Mouse (Mus musculus): ENCODE results near the gene Xylt1.

The Xylt1 gene

DNA sequence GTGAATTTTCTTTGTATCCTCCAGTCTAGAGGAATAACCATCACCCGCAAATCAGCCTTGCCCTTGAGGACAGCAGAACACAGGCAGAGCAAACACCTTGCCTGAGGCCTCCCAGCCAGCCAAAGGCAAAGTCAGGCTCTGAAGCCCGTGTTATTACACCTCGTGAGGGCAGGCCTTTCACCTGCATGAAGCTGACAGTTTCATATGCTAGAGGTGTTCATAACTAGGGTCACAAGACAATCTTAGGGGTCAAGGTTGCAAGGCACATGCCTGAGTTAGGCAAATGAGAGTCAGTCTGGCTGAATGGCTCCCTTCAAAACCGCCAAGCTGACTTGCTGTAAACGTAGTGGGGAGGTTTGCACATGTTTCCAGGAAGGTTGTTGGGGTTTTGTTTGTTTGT lies 186.5 kb downstream of the Xylt1 start:
- peak in 1 of 2 experiments; percentile 26 for DNase-seq

DNA sequence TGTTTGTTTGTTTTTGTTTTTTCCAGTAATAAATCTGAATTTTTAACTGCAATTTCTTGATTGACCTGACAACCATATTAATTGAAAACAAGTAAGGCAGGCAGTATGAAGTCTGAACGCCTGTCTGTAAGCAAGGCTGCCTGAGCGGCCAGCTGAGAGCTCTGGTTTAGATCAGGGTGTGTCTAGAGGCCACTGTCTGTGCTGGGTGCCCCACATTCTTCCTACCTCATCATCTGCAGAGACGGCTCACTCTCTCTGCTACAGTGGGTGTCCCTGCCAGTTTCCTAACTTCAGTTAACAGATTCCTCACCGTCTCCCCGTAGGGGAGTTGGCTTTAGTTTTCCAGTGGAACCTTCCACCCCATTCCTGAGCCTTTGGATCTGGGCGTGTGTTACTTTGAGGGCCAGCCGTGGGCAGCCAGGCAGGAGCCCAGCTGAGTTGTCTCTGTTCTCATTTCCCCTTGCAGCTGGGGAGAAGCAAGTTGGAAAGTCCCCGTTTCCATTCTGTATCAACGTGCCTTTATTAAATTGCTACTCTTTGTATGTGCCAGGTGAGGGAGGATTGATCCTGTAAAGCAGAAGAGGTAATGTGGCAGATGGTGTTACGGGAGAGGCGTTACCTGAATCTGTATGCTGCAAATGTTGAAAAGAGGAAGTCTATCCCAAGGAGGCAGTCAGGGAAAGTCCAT lies 187.0 kb downstream of the Xylt1 start:
- DNase-seq, result peak in 1 of 2 experiments; percentile 36

DNA sequence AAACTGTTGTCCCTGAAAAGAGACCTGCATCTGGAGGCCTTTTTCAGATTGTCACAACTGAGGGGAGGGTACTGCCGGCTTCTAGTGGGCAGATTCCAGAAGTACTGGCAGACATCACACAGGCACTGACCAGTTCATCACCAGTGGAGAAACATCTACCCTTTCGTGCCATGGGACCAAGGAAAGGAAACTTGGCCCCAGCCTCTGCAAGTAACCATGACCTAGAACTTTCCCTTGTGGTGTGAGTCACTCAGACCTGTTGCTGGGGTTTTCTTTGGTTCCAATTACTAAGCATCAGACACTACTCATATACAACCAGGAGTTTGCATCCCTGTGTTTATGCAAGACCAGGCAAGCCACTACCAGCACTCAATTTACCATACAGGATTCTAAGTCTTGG lies 190.4 kb downstream of the Xylt1 start:
- peak in 1 of 2 experiments; percentile 13 for DNase-seq

DNA sequence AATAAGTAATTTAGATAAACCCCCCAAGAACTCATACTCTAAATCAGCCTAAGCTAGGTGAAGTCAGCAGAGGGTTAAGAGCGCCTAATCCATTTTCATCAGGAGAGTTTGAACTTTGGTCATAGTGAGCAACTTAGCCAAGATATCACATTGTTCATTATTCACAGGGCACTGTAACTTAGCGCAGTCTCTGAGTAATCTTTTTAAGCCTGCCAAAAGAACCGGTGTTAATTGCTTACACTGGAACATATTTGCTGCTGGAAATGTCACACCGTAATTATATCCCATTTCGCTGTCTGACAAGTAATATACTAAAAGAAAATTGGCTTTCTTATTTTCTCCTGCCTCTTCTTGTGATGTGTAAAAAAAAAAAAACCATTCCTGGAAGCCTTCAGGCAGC lies 190.9 kb downstream of the Xylt1 start:
- DNase-seq, result no peak

DNA sequence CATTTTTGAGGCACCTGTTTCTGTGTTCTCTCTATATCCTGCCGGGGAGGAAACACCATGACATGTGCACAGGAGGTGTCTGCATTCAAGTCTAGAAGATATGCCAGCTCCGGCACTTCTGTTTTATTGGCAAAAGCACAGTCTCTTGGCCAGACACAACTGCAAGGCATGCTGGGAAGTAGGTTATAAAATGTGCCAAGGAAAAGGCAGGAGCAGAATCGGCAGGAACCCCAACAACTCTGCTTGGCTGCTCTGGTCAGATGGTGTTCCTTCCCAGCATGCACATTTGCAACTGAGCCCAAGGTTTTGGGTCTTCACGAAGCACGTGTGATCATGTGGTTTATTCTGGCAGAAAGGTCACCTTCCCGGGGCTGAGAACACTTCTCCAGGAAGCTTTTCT lies 192.4 kb downstream of the Xylt1 start:
- DNase-seq, result peak; percentile 20 to 53

DNA sequence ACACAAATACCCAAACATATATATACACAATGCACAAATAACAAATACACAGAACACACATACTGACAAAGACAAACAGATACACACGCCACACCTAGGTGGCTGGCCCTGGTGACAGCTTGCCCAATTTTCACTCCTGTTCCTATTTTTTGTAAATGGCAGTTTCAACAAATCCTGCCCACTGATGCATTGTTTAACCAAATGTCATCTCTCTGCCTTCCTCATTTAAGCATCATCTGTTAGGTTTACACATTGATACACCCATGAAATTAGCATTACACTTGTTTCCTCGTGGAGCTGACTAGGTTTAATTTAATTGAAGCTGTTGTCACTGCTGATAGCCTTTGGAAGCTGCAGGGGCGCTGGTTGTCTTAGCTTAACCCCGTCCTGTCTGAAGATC lies 194.6 kb downstream of the Xylt1 start:
- no peak for DNase-seq

DNA sequence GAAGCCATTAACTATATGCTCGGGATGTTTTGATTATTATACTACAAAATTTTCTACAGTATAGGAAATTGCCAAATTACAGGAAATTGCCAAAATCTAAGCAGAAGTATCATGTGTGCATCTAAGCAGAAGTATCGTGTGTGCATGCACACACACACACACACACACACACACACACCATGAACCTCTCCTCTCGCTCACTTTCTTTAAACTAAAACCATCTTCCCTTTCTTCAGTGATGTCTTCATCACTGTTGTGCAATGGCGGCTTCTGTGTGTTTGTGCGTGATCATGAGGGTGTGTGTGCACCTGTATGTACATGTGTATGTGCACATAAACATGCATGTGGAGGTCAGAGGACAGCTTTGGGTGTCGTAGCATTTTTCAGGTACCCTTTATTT lies 196.3 kb downstream of the Xylt1 start:
- no peak for DNase-seq

DNA sequence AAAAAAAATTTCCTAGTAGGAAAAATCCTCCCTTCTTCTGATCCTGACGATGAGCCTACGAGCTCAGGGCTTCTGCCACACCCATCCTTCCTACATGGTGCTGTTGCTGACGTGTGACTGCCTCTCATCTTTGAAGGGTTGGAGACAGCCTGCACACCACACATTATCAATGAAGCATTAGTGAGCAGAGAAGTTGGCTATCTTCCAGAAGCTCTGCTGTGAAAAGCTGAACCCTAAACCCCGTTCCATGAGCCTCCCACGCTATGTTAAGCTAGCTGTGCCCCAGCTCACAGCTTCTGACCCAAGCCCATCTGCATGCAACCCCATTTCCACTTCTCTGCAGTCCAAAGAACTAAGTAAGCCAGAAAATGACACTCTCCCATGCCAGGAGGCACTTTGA lies 204.4 kb downstream of the Xylt1 start:
- no peak for DNase-seq

DNA sequence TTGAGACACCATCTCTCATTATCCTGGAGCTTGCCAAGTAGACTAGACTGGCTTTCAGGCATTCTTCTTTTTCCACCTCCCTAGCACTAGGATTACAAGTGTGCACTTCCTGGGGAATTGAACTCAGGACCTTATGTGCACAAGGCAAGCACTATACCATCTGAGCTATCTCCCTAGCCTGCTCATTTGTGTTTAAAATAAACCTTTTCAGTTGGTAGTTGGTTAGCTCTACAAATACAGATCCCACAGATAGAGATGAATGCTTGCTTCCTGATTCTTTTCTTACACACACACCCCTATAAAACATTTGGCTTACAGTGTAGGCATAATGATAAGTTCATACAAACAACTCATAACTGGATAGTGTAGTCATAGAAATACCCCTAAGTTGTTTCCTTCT lies 206.0 kb downstream of the Xylt1 start:
- no peak for DNase-seq

DNA sequence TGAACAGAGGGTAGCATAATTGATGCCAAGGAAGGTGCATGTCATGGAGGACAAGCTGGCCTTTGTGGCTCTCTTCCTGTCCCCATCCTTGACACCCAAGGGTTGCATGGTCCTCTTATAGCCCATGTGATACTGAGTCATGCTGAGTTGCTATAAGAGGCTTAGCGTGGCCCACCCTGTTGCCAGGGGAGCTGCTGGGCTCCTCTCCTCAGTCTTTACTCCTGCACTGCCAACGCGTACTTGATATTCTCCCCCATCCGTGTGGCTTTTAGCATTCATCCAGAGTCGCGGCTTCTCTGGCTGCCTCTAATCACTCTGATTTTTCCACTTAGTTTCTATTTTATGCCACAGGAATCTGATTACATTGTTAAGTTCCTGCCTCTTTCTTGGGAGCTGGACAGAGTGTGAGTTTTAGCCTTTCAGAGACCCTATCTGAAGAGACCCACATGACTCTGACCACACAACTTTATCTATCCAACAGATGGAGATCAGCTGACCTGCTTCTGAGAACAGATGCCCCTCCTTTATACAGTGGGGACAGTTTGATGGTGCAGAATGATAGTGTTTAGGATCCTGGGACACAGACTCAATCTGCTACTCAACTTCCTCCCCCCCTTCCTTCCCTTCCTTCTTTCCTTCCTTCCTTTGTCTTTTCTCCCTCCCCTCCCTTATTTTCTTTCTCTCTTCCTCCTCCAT lies 206.6 kb downstream of the Xylt1 start:
- DNase-seq, result no peak

DNA sequence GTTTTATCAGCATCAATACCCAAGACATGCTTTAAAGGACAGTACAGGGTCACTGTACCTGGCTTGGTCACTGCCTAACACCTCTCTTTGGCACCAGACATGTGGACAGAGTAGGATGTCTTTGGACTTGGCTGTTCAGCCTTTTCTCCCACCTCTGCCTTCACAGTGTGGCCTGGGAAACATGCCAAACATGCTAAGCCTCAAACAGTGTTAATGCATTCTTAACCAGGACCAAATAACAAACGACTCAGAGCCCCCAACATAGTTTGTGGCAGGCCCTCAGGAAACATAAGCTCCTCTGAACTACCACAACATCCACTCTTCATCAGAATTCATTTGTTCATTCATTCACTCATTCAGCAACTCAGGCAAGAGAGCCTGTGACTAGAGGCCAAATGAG lies 207.6 kb downstream of the Xylt1 start:
- peak in 1 of 2 experiments; percentile 48 for DNase-seq

DNA sequence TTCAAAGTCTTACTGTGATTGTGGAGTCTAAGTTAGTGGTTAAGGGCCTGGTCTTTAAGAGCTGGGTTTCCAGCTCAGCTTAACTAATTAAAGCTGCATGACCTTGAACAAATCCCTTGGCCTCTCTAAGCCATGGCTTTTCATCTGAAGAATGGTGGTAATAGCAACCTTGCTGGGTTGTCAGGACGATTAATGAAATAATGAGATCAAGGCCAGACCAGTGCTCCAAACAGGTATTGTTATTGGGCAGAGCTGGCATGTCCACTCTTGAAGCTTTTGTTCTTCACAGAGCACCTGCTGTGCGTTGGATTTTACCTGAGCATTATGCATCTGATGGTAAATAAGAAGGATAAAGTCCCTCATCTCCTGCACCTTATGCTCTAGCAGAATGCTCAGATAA lies 208.6 kb downstream of the Xylt1 start:
- no peak for DNase-seq

DNA sequence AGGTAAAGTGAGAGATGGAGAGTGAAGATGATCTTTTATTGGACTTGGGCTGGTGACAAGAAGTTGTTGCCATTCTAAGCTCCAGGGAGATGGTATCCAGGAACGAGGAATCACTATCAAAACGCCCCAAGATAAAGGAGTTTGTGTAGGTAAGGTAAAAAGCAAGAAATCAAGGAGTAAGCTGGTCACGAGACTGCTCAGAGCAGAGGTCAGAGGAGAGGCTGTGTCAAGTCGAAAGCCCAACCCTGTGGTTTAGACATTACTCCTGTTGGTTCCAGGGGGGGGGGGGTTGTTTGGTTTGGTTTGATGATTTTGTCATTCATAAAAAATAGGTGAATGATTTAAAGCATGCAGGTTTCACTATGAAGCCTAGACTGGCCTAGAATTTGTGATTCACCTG lies 209.0 kb downstream of the Xylt1 start:
- DNase-seq, result peak in 1 of 2 experiments; percentile 53

DNA sequence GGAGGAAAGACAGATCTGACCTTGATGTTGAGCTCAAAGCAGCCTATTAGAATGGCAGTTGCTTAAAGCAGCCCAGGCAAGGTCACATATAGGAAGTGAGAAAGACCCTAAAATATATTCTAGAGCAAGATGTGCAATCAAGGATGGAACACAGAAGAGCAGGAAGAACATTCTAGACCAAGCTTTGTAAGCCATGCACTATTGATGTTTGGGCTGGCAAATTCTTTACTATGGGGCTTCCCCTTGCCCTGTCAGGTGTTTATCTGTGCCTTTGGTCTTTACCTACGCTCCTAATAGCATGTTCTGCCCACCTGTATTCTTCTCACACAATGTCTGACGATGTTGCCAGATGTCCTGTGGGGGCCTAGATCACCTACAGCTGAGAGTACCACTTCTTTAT lies 213.4 kb downstream of the Xylt1 start:
- DNase-seq, result no peak

DNA sequence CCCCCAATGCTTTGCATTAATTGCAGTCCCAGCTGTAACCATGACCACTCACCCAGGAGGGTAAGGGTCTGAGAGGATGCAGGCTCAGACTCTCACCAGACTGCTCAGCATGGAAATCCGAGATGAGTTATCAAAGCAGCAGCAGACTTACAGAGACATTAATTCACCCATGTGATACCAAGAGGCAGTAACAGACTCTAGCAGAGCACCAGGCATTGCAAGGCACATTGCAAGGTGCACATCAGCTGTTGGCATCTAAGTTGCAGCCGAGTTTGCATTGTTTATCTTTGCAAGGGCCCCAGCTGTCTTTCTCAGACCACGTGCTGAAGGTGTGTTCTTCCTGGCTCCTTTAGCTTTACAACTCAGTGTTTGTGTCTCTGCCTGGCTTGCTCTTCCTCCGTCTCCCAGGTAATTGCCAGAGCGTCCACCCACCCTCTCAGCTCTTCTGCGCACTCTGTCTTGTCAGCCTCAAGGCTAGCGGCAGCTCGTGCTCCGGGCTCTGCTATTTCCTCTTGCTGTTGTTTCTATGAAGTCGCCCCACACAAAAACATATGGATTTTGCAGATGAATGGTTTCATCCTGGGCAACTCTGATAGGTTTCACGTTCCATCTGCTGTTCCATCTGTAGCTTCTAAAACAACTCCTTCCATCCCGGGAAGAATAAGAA lies 214.4 kb downstream of the Xylt1 start:
- DNase-seq, result no peak

DNA sequence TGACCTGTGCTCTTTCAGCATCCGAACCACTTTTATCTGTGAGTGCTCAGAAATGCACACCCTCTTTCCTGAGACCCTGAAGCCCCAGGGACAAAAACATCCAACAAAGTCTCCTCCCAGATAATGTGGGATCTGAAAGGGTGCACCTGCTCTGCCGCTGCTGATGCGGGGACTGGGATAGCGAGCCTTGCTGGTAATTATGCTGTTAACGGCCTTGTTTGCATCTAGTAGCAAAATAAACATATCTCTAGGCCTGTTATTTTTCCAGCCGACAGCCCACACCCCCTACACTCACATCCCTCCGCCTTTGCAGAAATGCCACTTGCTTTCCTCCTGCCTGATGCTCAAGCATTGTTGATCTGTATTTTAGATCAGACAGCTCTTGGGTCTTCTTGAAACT lies 219.7 kb downstream of the Xylt1 start:
- no peak for DNase-seq

DNA sequence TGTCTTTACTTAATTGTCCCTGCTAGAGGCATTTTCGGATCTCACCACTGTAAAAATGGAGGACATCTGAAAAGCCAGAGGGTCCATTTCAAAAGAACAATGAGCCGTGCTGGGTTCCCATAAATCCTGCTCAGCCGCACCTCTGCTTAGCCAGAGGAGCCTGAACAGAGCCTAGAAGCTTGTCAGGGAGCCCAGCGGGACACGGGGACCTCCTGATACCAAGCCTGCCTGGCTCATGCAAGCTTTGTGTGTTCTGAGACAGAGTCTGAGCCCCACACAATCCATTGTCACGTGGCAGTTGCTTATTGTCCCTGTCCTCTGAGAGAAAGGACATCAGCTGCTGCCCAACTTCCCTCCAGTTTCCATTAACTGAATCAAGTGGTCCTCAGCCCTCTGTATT lies 229.7 kb downstream of the Xylt1 start:
- no peak for DNase-seq

DNA sequence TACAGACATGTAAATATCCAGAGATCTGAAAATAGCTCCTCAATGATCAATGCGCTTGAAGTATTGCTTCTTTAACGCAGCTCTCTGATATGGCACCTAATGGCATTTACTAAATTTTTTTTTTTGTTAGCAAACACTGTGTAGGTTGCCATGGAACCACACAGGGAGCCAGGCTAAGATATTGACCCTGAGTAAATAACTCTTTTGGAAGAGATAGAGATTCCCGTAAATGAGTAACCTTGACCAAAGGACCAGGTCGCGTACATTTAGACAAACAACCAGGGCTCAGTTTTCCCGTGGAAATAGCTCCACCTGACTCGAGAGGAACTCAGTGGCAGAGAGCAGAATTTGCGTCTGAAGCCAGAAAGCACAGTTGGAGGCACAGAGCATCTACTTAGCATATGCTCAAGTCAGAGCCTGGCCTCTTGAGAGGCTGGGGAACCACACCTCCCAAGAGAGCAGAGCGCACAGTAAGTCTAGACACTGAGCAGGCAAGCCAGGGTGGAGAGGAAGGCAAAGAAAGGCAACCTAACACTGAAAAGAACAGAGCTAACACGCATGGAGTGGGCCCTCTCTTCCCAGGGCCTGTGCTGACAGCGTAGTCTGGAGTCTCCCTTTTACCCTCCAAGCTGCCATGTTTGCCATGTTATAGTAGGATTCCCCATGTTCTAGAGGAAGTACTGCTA lies 232.2 kb downstream of the Xylt1 start:
- DNase-seq, result no peak

DNA sequence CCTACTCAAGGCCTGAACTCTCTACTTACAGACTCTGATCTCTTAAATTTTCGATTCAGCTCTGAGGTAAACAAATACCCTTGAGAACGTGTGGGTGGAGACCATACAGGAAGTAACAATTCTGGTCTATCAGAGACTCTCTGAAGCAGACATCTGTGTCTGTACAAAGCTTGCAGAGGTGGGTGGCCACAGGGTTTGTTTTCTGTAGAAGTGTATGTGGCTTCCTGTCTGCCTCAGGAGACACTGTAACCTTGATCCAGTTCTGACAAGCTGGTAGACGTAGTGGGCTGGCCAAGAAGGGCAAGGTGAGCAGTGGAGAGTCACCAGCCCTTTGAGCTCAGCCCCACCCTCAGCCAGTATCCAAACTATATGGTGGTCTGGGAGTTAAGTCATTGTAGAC lies 233.0 kb downstream of the Xylt1 start:
- DNase-seq, result no peak

DNA sequence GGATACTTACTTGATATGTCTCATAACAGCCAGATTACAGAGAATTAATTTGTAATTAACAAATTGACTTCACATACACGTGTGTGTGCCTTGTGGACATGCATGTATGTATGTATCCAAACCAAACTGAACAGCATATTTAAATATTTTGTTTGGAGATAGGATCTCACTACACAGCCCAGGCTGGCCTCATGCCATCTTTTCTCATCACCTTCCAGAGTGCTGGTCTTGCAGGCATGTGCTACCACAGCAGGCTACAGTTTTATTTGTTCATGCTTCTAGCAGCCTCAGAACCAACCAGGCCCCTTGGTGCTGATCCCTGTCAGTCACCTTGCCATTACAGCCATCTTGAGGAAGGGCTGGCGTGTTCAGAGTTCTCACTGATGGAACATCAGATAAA lies 233.6 kb downstream of the Xylt1 start:
- no peak for DNase-seq

DNA sequence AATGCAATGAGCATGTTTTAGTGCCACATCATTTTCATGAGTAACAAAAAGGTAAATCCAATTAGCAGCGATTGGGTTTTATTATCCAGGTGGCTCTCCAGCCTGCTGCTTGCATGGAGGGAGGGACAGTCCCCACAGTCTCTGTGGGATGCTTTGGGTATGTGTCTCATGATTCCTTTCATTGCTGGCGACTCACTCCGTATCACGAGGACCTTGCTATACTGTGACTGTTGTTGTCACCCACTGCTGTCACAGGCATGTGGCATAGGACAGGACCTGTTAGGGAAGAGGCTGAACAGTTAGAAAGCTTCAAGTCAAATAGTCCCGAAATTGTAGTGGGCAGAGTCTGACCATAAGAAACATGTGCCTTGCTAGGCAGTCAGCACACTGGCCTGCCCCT lies 234.1 kb downstream of the Xylt1 start:
- no peak for DNase-seq

DNA sequence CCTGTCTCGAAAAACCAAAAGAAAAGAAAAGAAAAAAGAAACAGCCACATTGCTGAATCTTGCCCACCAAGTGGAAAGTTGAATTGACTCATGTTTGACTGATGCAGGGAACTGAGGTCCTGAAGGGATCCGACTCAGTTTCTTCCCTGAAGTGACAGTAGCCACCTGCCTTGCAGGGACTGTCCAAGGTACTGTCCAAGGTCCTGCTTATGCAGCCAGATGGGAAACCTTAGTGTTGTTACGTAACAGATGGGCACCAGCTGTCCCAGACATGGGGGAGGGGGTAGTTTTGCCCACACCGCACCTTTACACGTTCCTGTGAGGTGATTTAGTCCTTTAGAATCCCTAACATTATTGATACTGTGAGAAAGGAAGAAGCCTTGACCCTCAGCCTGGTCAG lies 235.5 kb downstream of the Xylt1 start:
- DNase-seq, result peak in 1 of 2 experiments; percentile 14

DNA sequence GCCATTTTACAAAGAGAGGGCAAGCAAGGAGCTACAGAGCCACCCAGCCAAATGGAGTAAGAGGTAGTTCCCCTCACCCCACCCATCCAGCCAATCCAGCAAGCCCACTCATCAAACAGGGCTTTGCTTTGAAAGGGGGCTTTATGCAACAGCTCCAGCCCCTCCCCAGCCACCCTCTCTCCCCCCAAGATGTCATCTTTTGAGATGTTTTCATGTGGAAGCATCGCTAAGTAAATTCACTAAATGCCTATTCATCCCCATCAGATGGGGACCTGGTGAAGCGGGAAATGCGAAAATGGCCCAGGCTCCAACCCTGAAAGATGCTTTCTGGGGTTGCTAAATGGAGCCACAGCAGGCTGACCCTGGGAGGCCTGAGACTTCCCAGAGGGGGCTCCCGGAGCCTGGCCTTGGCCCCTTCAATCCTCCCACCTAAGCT lies 238.0 kb downstream of the Xylt1 start:
- DNase-seq, result no peak

DNA sequence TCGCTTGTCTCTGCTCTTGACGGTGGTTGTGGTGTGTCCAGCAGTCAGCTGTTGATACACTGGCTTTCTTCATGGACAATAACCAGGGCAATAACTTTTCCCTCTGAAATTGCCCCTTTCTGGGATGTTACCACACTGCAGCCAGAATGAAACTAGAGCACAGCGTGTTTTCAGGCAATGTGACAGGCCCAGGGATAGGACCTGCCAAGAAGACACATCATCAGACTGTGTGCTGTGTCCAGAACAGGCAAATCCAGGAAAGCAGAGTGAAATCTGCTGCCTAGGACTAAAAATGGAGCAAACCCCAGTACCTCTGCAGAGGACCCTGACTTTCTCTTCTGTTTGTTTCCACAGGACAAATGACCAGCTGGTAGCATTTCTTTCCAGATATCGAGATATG lies 240.8 kb downstream of the Xylt1 start:
- DNase-seq, result no peak

Data from kidney, postnatal 25 days (tissue).